Mouse (Mus musculus) cerebellum, adult 2 months (tissue): Measurements from ENCODE around the gene Cdc25b.

Source experiments
- CTCF ChIP-seq: fragments of 200-500 bp; IDR thresholded peaks from 2 replicates; pipeline ENCODE4 v1.5.1; 2011; ENCODE audit warnings: low read depth, mild to moderate bottlenecking, control low read depth, low read length, moderate library complexity, borderline replicate concordance; ENCODE audit not compliant: insufficient read depth
- POLR2A ChIP-seq: fragments of 200-500 bp; IDR thresholded peaks from 2 replicates; pipeline ENCODE4 v1.6.1; 2011; ENCODE audit warnings: low read length, control low read depth, borderline replicate concordance; ENCODE audit not compliant: insufficient read depth

- TF ChIP-seq CTCF, result no peak
- TF ChIP-seq POLR2A, result no peak
Observed at GRCm38 (mm10) chr2:131227243-131227642, 40.5 kb downstream of the Cdc25b start.
